Mouse (Mus musculus): ENCODE measurements around the gene Ms4a7.

- TF ChIP-seq CTCF (conservative IDR thresholded peaks at IDR 0.05; ENCODE audit: insufficient read depth, insufficient read length, low read depth, low read length), result no peak
- no peak for TF ChIP-seq POLR2A (IDR thresholded peaks at IDR 0.05; ENCODE audit: low read depth, low read length)
Observed at GRCm38 (mm10) chr19:11368310-11368709, 32.4 kb upstream of the Ms4a7 start.
